Mouse (Mus musculus) c-Kit-negative CD71-positive TER-119-positive erythroid progenitor cells, embryonic 14.5 days (primary cell): Measurements from ENCODE around the gene Cacna1d.

Source experiments
- DNase-seq: peaks from one replicate; pipeline ENCODE4 v3.0.0-alpha.2; 2013; ENCODE audit warnings: low read depth, low spot score

The Cacna1d gene

GRCm38 (mm10) chr14:30168902-30169301 is 322.4 kb downstream of the Cacna1d start:
- DNase-seq = no peak

GRCm38 (mm10) chr14:30168387-30168786 is 322.9 kb downstream of the Cacna1d start:
- DNase-seq = no peak

GRCm38 (mm10) chr14:30167606-30168005 is 323.6 kb downstream of the Cacna1d start:
- DNase-seq = no peak

- DNase-seq = no peak
These were observed 325.2 kb downstream of the Cacna1d start for GRCm38 (mm10) chr14:30166036-30166435.

GRCm38 (mm10) chr14:30163733-30164708 is 327.2 kb downstream of the Cacna1d start:
- DNase-seq = no peak

GRCm38 (mm10) chr14:30147774-30148173 is 343.5 kb downstream of the Cacna1d start:
- DNase-seq = no peak

GRCm38 (mm10) chr14:30138379-30138964 is 352.8 kb downstream of the Cacna1d start:
- DNase-seq = no peak

GRCm38 (mm10) chr14:30137961-30138360 is 353.3 kb downstream of the Cacna1d start:
- no peak for DNase-seq

- peak; percentile 40 for DNase-seq
These were observed 354.3 kb downstream of the Cacna1d start for GRCm38 (mm10) chr14:30136965-30137364.

GRCm38 (mm10) chr14:30135351-30135750 is 355.9 kb downstream of the Cacna1d start:
- DNase-seq = no peak

GRCm38 (mm10) chr14:30133684-30134083 is 357.6 kb downstream of the Cacna1d start:
- DNase-seq = no peak

- DNase-seq = no peak
These were observed 360.0 kb downstream of the Cacna1d start for GRCm38 (mm10) chr14:30131256-30131655.

GRCm38 (mm10) chr14:30130092-30130491 is 361.2 kb downstream of the Cacna1d start:
- no peak for DNase-seq

- DNase-seq = peak; percentile 9
These were observed 361.9 kb downstream of the Cacna1d start for GRCm38 (mm10) chr14:30129378-30129777.

GRCm38 (mm10) chr14:30124951-30125690 is 366.1 kb downstream of the Cacna1d start:
- no peak for DNase-seq

GRCm38 (mm10) chr14:30120023-30120422 is 371.2 kb downstream of the Cacna1d start:
- DNase-seq = no peak

GRCm38 (mm10) chr14:30113392-30114108 is 377.7 kb downstream of the Cacna1d start:
- DNase-seq = no peak

- peak; percentile 11 for DNase-seq
These were observed 382.2 kb downstream of the Cacna1d start for GRCm38 (mm10) chr14:30109079-30109478.

GRCm38 (mm10) chr14:30106550-30106949 is 384.7 kb downstream of the Cacna1d start:
- DNase-seq = no peak

- DNase-seq = no peak
These were observed 385.7 kb downstream of the Cacna1d start for GRCm38 (mm10) chr14:30105551-30105950.

GRCm38 (mm10) chr14:30103946-30104536 is 387.2 kb downstream of the Cacna1d start:
- DNase-seq = no peak
